In genomic region chr3:53007411-53007810, GRCm38 (mm10) we compare ENCODE assay signal across 20 mouse cellular contexts.
"Had no signal": no experiment of that assay in that cellular context is flagged by ENCODE, and none has a peak within 500 bp of the region (broad histone marks: within the 10 kb centered on the region; RNA-seq: fewer than 3 reads in every experiment).

No protein-coding gene starts in this region.

- H3K9me3 ChIP-seq: liver, embryonic 15.5 days; lung, embryonic 15.5 days; megakaryocyte, embryonic 14.5 days; midbrain, embryonic 13.5 days; midbrain, embryonic 15.5 days; neural tube, embryonic 12.5 days had no signal

- DNase-seq: liver, postnatal 0 days; lung, adult 2 months; lung, postnatal 14 days; lung, postnatal 36 days; retina, postnatal 1 day; right cerebral cortex, adult 18-20 months; right cerebral cortex, postnatal 25 days; right cerebral cortex, postnatal 4 days; spleen, adult 18-20 months; thymus, adult 2 months; thymus, postnatal 25 days; thymus, postnatal 4 days had no signal

- H3K9ac ChIP-seq: liver, embryonic 15.5 days; liver, postnatal 0 days; lung, embryonic 15.5 days; midbrain, embryonic 13.5 days; midbrain, embryonic 15.5 days; neural tube, embryonic 12.5 days had no signal

- H3K27me3 ChIP-seq: liver, embryonic 15.5 days; lung, embryonic 15.5 days; megakaryocyte, embryonic 14.5 days; midbrain, embryonic 13.5 days; midbrain, embryonic 15.5 days; neural tube, embryonic 12.5 days had no signal

- H3K27ac ChIP-seq: liver, embryonic 15.5 days; lung, embryonic 15.5 days; macrophage; midbrain, embryonic 13.5 days; midbrain, embryonic 15.5 days; neural tube, embryonic 12.5 days had no signal

- H3K4me3 ChIP-seq: liver, embryonic 15.5 days; lung, embryonic 15.5 days; megakaryocyte, embryonic 14.5 days; midbrain, embryonic 13.5 days; midbrain, embryonic 15.5 days; neural tube, embryonic 12.5 days had no signal

- H3K4me1 ChIP-seq: liver, embryonic 15.5 days; lung, embryonic 15.5 days; midbrain, embryonic 13.5 days; midbrain, embryonic 15.5 days; neural tube, embryonic 12.5 days had no signal

- ATAC-seq: liver, postnatal 0 days; lung, postnatal 0 days; midbrain, embryonic 13.5 days; midbrain, embryonic 15.5 days had no signal
